Mouse (Mus musculus) midbrain, embryonic 16.5 days (tissue): ENCODE results near the gene Flywch1. TPM values are rescaled to one million over a fixed set of nuclear protein-coding genes. Genes with fewer than 3 reads are reported as not detected.
A peak's percentile ranks its signal among the peaks of the same experiment; 100 is the strongest.

Experiments
- ATAC-seq: fragments of 200-750 bp; cut with Nextera tagmentation; 2 replicates; pipeline ENCODE4 v1.8.0; 2017; ENCODE audit warnings: moderate TSS enrichment
- H3K27ac ChIP-seq: fragments of 300-500 bp; sonication (generic); 2 replicates; pipeline ENCODE4 v1.5.1; 2014; ENCODE audit warnings: mild to moderate bottlenecking, low read length, mixed read lengths
- H3K27me3 ChIP-seq: fragments of 300-500 bp; sonication (generic); 2 replicates; pipeline ENCODE4 v1.6.1; 2014; ENCODE audit warnings: low read depth, low read length, mixed read lengths; ENCODE audit not compliant: control insufficient read depth, insufficient read depth
- H3K36me3 ChIP-seq: fragments of 300-500 bp; sonication (generic); 2 replicates; pipeline ENCODE4 v1.6.1; 2014; ENCODE audit warnings: mild to moderate bottlenecking, low read length, moderate library complexity, mixed read lengths; ENCODE audit not compliant: control insufficient read depth, insufficient read depth
- H3K4me1 ChIP-seq: fragments of 300-500 bp; sonication (generic); 2 replicates; pipeline ENCODE4 v1.6.1; 2014; ENCODE audit warnings: mild to moderate bottlenecking, low read length, mixed read lengths; ENCODE audit not compliant: control insufficient read depth, insufficient read depth
- H3K4me2 ChIP-seq: fragments of 300-500 bp; sonication (generic); 2 replicates; pipeline ENCODE4 v1.6.1; 2014; ENCODE audit warnings: mild to moderate bottlenecking, low read length, mixed read lengths
- H3K4me3 ChIP-seq: fragments of 300-500 bp; sonication (generic); 2 replicates; pipeline ENCODE4 v1.5.1; 2014; ENCODE audit warnings: low read depth, mild to moderate bottlenecking, low read length, moderate library complexity, mixed read lengths
- H3K9ac ChIP-seq: fragments of 300-500 bp; sonication (generic); 2 replicates; pipeline ENCODE4 v1.6.1; 2014; ENCODE audit warnings: low read depth, low read length, mixed read lengths
- H3K9me3 ChIP-seq: fragments of 300-500 bp; sonication (generic); replicated peaks from 2 replicates; pipeline ENCODE4 v1.6.1; 2014; ENCODE audit warnings: mild to moderate bottlenecking, low read length, mixed read lengths; ENCODE audit not compliant: control insufficient read depth, poor library complexity, severe bottlenecking
- WGBS: fragments of 180-500 bp; shearing (Covaris S2); extraction: QIAGEN DNeasy Blood & Tissue Kit; methylation state at CpG from one replicate; pipeline ENCODE4 v1.1.7; 2014; 5-methylcytosine and 5-hydroxymethylcytosine counted together
- polyA plus RNA-seq: library from polyadenylated mRNA; unstranded; fragments of >200 nt; fragmentation: Nextera tagmentation; extraction: Ambion mirVana; gene quantifications from 2 replicates; pipeline ENCODE4 v1.2.1, GENCODE M21; 2015

Gene Flywch1
- polyA plus RNA-seq, 1 experiment from 2014 or later, result 205 TPM

DNA sequence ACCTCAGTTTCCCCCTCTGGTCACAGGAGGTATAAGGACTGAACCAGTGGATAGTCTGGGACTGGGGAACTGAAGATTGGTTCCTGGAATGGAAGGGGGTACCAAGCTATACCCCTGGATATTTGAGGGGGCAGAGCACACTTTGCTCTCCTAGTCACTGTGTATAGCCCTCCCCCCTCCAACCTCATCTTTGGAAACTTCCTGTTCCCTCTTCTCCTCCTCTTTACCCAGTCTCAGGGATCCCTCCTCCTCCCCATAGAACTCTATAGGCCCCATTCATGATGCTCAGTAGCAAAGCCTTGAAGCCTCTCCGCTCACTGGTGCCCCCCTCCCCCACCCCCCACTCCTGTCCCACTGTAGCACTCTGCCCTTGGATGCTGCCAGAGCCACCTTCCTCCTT is 51.9 kb downstream of the Flywch1 start:
- Histone ChIP-seq H3K36me3 (no peaks in the 10 kb centered on the region), H3K9ac (no peak overlapping the region), H3K9me3 (no peaks in the 10 kb centered on the region), H3K4me2 (no peak overlapping the region), H3K27me3 (no peaks in the 10 kb centered on the region), H3K27ac (no peak overlapping the region), H3K4me3 (no peak overlapping the region), H3K4me1 (no peaks in the 10 kb centered on the region)
- ATAC-seq, result no peak
- 20% methylated on average over 1 of the region's 1 CpGs for WGBS

DNA sequence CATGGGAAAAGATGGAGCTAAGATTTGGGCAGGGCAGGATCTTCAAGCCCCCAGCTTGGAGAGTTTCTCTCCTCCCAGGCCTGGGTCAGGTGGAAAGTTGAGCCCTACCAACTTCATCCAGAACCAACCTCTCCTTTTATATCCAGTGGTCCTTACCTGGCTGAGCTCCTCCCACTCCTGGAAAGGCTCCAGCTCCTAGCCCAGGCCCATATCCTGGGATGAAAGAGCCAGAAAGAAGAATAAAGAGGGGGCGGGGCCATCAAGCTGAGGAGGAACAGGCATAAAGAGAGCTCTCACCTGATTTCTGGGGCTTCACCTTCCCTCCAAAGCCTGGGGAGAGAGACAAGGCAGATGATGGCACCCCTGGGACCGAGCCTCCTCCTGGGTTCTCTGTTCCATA is 54.4 kb downstream of the Flywch1 start:
- WGBS, result 65% methylated on average over 2 of the region's 2 CpGs
- no peak overlapping the region for H3K4me2 ChIP-seq
- H3K27ac ChIP-seq, result no peak overlapping the region
- no peak for ATAC-seq
- H3K4me3 ChIP-seq, result no peak overlapping the region
- H3K4me1 ChIP-seq, result no peaks in the 10 kb centered on the region
- H3K9me3 ChIP-seq, result no peaks in the 10 kb centered on the region
- no peaks in the 10 kb centered on the region for H3K27me3 ChIP-seq
- H3K9ac ChIP-seq, result no peak overlapping the region
- no peaks in the 10 kb centered on the region for H3K36me3 ChIP-seq

DNA sequence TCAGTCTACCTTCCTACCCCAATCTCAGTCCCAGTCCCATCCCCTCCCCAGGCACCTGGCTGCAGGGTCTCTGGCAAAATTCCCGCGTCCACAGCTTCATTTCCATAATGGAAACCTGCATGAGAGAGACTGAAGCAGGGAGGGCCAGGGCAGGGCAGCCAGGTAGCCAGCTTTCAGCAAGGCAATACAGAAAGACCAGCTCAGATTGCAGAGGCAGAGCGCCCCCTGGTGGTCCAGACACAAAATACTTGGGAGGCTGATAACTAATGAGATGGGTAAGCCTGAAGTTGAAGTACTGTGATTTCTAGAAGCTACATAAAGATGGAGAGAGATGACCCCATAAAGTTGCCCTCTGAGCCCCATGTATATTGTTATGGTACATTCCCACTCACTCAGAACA is 65.2 kb downstream of the Flywch1 start:
- H3K4me1 ChIP-seq, result no peaks in the 10 kb centered on the region
- no peaks in the 10 kb centered on the region for H3K9me3 ChIP-seq
- no peak overlapping the region for H3K27ac ChIP-seq
- WGBS, result 3% methylated on average over 3 of the region's 3 CpGs
- H3K9ac ChIP-seq, result no peak overlapping the region
- H3K4me3 ChIP-seq, result no peak overlapping the region
- peak; percentile 49; the same call in 1 of the 2 replicates for ATAC-seq
- no peak overlapping the region for H3K4me2 ChIP-seq
- no peaks in the 10 kb centered on the region; the same call in 1 of the 2 replicates for H3K27me3 ChIP-seq
- no peaks in the 10 kb centered on the region for H3K36me3 ChIP-seq

DNA sequence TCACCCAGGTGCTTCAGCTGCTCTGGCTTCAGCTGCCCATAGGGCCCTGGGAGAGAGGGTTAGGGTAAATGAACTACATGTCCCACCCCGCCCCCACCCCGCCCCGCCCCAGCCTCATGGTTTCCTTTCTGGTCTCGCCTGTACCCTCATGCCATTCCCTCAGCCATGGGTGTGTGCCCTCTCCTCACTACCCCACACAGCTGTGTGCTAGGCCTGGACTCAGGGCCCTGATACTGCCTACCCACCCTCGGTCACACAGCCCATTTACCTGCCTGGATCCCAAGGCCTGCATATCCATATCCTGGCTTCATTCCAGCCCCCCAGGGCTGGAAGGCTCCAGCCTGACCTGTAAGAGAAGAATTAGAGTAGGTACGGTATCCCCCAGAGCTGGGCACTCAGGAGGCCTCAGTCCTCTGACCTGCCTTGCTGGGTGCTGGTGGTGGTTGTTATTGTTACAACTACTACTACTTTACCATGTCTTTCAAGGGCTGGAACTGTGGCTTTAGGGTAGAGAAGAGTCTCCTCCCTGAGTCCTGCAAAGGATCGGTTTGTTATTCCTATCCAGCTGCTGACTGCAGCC is 65.8 kb downstream of the Flywch1 start:
- 0 out of 2 replicates have a peak, but pooled peaks have one; percentile 36 for ATAC-seq
- WGBS, result 79% methylated on average over 7 of the region's 7 CpGs
- Histone ChIP-seq H3K4me1 (no peaks in the 10 kb centered on the region), H3K27ac (no peak overlapping the region), H3K9me3 (no peaks in the 10 kb centered on the region), H3K4me3 (no peak overlapping the region), H3K36me3 (no peaks in the 10 kb centered on the region), H3K9ac (no peak overlapping the region), H3K27me3 (no peaks in the 10 kb centered on the region; the same call in 1 of the 2 replicates), H3K4me2 (no peak overlapping the region)

DNA sequence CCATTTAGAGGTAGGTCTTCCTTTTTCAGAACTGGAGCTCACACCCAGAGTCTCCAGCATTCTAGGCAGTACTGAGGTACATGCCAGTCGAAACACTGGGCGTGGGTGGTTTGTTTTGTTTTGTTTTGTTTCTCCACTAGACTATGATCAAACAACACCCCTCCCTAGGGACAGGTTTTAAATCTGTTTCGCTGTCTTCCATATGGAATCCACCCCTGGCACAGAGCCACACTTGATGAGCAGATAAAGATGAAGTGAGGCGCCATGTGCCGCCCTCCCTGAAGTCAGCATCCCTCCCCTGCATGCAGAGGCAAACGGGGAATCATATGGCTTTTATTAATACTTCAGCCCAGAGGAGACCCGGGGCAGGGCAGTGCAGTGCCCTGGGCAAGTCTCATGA is 66.7 kb downstream of the Flywch1 start:
- H3K27me3 ChIP-seq, result no peaks in the 10 kb centered on the region; the same call in 1 of the 2 replicates
- peaks cover 3% of the 10 kb centered on the region; the same call in 1 of the 2 replicates for H3K4me1 ChIP-seq
- WGBS, result 52% methylated on average over 7 of the region's 7 CpGs
- ATAC-seq, result no peak
- no peak overlapping the region for H3K9ac ChIP-seq
- H3K9me3 ChIP-seq, result no peaks in the 10 kb centered on the region
- no peak overlapping the region for H3K4me2 ChIP-seq
- no peak overlapping the region for H3K27ac ChIP-seq
- no peaks in the 10 kb centered on the region for H3K36me3 ChIP-seq
- H3K4me3 ChIP-seq, result no peak overlapping the region

DNA sequence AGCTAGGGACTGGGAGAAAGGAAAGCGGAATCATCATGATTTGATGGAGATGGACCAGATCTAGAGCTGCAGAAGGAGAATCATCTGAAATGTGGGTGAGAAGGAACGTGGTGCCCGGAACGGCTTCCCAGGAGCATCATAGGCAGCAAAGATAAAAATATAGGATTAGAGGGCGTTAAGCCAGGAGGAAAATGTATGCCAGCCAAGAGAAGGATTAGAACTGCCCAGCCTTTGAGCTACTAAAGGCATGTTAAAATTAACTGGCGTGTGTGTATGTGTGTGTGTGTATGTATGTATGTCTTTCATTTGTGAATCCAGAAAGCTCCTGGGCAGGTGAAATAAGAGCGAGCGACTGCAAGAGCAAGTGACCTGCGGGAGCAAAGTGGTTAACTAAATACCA is 68.1 kb downstream of the Flywch1 start:
- Histone ChIP-seq H3K9me3 (no peaks in the 10 kb centered on the region), H3K36me3 (no peaks in the 10 kb centered on the region), H3K27me3 (peaks cover 4% of the 10 kb centered on the region; the same call in 1 of the 2 replicates), H3K4me2 (no peak overlapping the region), H3K27ac (no peak overlapping the region), H3K4me3 (no peak overlapping the region), H3K4me1 (peaks cover 8% of the 10 kb centered on the region), H3K9ac (no peak overlapping the region)
- WGBS, result 84% methylated on average over 9 of the region's 9 CpGs
- ATAC-seq, result no peak

Other genes starting within 250 kb of the Flywch1 start
- 16.0 and 17.9 TPM in 2 replicates for gene Zfp213, start 207.4 kb downstream of the Flywch1 start, polyA plus RNA-seq
- gene Zfp13, start 172.1 kb downstream of the Flywch1 start, polyA plus RNA-seq, result 28.4 and 29.4 TPM in 2 replicates
- gene Zscan10, start 170.7 kb downstream of the Flywch1 start, polyA plus RNA-seq, result not detected in 2 replicates
- gene Mmp25, start 126.3 kb downstream of the Flywch1 start, polyA plus RNA-seq, result 0.94 and 1.6 TPM in 2 replicates
- 0.15 TPM in 1 of 2 replicates, not detected in the other for gene Bicdl2, start 111.1 kb downstream of the Flywch1 start, polyA plus RNA-seq
- gene Hcfc1r1, start 98.0 kb downstream of the Flywch1 start, polyA plus RNA-seq, result 129 and 137 TPM in 2 replicates
- gene Thoc6, start 97.7 kb downstream of the Flywch1 start, polyA plus RNA-seq, result 34.4 and 36.0 TPM in 2 replicates
- gene Tnfrsf12a, start 94.1 kb downstream of the Flywch1 start, polyA plus RNA-seq, result 2.5 and 2.6 TPM in 2 replicates
- gene Cldn6, start 92.4 kb downstream of the Flywch1 start, polyA plus RNA-seq, result 0.52 and 1.2 TPM in 2 replicates
- 0.62 and 0.67 TPM in 2 replicates for gene Cldn9, start 87.6 kb downstream of the Flywch1 start, polyA plus RNA-seq
- 0.07 and 0.19 TPM in 2 replicates for gene 1520401A03Rik, start 48.8 kb downstream of the Flywch1 start, polyA plus RNA-seq
- 17.9 and 19.7 TPM in 2 replicates for gene Pkmyt1, start 45.3 kb downstream of the Flywch1 start, polyA plus RNA-seq
- gene Paqr4, start 30.7 kb downstream of the Flywch1 start, polyA plus RNA-seq, result 70.9 and 75.7 TPM in 2 replicates
- gene Kremen2, start 25.8 kb downstream of the Flywch1 start, polyA plus RNA-seq, result 1.6 and 1.8 TPM in 2 replicates
- 76.8 and 81.3 TPM in 2 replicates for gene Flywch2, start 14.5 kb upstream of the Flywch1 start, polyA plus RNA-seq
- 467 and 529 TPM in 2 replicates for gene Srrm2, start 18.9 kb upstream of the Flywch1 start, polyA plus RNA-seq
- 1,162 and 1,206 TPM in 2 replicates for gene Elob, start 57.5 kb upstream of the Flywch1 start, polyA plus RNA-seq
- gene Prss33, start 64.5 kb upstream of the Flywch1 start, polyA plus RNA-seq, result 0.18 TPM in 1 of 2 replicates, not detected in the other
- not detected in 2 replicates for gene Prss32, start 72.3 kb upstream of the Flywch1 start, polyA plus RNA-seq
- gene Prss41, start 72.6 kb upstream of the Flywch1 start, polyA plus RNA-seq, result 0.88 and 1.6 TPM in 2 replicates
- gene Prss21, start 96.5 kb upstream of the Flywch1 start, polyA plus RNA-seq, result not detected in 2 replicates
- not detected in 2 replicates for gene Dcpp1, start 109.3 kb upstream of the Flywch1 start, polyA plus RNA-seq
- not detected in 2 replicates for gene Dcpp2, start 109.3 kb upstream of the Flywch1 start, polyA plus RNA-seq
- not detected in 2 replicates for gene Dcpp3, start 145.9 kb upstream of the Flywch1 start, polyA plus RNA-seq
- not detected in 2 replicates for gene Sbp, start 170.1 kb upstream of the Flywch1 start, polyA plus RNA-seq
- gene Sbpl, start 183.7 kb upstream of the Flywch1 start, polyA plus RNA-seq, result not detected in 2 replicates
- 0.24 TPM in 1 of 2 replicates, not detected in the other for gene Prss30, start 209.0 kb upstream of the Flywch1 start, polyA plus RNA-seq
- gene Prss22, start 226.5 kb upstream of the Flywch1 start, polyA plus RNA-seq, result not detected in 2 replicates